Mouse (Mus musculus) cerebellum, adult 2 months (tissue): ENCODE measurements around the gene Decr2. TPM values are rescaled to one million over a fixed set of nuclear protein-coding genes. Genes with fewer than 3 reads are reported as not detected.
"Not testable (repeated sequence)": the region's sequence is repeated elsewhere in the genome, so short reads cannot be mapped to it uniquely, and the experiment has no call there.

Experiments
- DNase-seq, 2 experiments: peaks; one replicate each; pipeline ENCODE4 v3.0.0; 2021
- H3K27ac ChIP-seq: fragments of 200-500 bp; 2 replicates; pipeline ENCODE4 v1.5.1; 2012; ENCODE audit warnings: low read length, control low read depth, inconsistent platforms; ENCODE audit not compliant: insufficient read depth
- H3K27me3 ChIP-seq: fragments of 200-500 bp; 2 replicates; pipeline ENCODE4 v1.6.1; 2012; ENCODE audit warnings: inconsistent platforms, mild to moderate bottlenecking, low read length, moderate library complexity; ENCODE audit not compliant: control insufficient read depth, insufficient read depth
- H3K4me1 ChIP-seq: fragments of 200-500 bp; 2 replicates; pipeline ENCODE4 v1.6.1; 2011; ENCODE audit warnings: low read length; ENCODE audit not compliant: control insufficient read depth, insufficient read depth
- H3K4me3 ChIP-seq: fragments of 200-500 bp; replicated peaks from 2 replicates; pipeline ENCODE3; 2011; ENCODE audit warnings: mild to moderate bottlenecking, low read depth, low read length, control low read depth; ENCODE audit not compliant: insufficient read depth
- CTCF ChIP-seq: fragments of 200-500 bp; IDR thresholded peaks from 2 replicates; pipeline ENCODE4 v1.5.1; 2011; ENCODE audit warnings: low read depth, mild to moderate bottlenecking, control low read depth, low read length, moderate library complexity, borderline replicate concordance; ENCODE audit not compliant: insufficient read depth
- POLR2A ChIP-seq: fragments of 200-500 bp; IDR thresholded peaks from 2 replicates; pipeline ENCODE4 v1.6.1; 2011; ENCODE audit warnings: low read length, control low read depth, borderline replicate concordance; ENCODE audit not compliant: insufficient read depth
- WGBS: fragments of 180-500 bp; shearing (Covaris S2); methylation state at CpG from one replicate; pipeline ENCODE4 v1.1.7; 2018; 5-methylcytosine and 5-hydroxymethylcytosine counted together
- polyA plus RNA-seq: library from polyadenylated mRNA; depleted of rRNA; stranded (reverse); fragments of >200 nt; gene quantifications from 2 replicates; pipeline ENCODE4 v1.2.3, GENCODE M21; 2012

Gene Decr2
- polyA plus RNA-seq, 1 experiment, result 39.5 TPM

DNA sequence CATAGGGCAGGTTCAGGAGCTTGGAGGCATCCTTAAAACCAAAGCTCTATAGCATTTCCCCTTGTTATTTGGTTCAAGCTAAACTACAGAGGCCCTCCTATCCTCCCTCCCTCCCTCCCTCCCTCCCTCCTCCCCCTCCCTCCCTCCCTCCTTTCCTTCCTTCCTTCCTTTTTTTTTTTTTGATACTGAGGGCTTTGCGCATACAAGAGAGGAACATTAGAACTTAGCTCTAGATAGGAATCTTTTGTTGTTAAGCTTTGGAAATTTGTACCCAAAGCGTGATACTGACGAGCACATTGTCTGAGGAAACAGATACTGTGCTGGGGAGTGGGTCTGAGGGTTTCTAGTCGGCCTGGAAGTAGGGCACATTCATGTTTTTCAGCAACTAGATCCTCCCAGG is 15.5 kb upstream of the Decr2 start:
- TF ChIP-seq POLR2A (no peak), CTCF (no peak)
- Histone ChIP-seq H3K4me1 (no peaks in the 10 kb centered on the region), H3K4me3 (no peak overlapping the region), H3K27ac (no peak overlapping the region), H3K27me3 (no peaks in the 10 kb centered on the region)
- 75% methylated on average over 4 of the region's 4 CpGs for WGBS
- no peak for DNase-seq

DNA sequence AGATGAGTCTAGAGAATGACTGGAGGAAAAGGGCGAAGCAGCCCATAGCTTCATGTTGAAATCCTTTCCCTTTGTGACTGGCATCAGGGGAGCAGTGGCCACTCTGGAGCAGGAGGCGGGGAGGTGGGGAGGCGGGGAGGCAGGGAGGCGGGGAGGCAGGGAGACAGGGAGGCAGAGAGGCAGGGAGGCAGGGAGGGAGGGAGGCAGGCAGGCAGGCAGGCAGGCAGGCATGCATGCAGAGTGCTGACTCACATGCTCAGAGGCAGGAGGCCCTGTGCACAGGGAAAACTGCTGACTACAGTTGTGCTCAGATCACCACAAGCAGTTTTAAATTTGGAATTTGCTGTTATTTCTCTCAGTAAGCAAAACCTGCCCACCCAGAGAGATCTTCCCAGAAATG is 11.3 kb upstream of the Decr2 start:
- Histone ChIP-seq H3K4me3 (no peak overlapping the region), H3K4me1 (no peaks in the 10 kb centered on the region), H3K27me3 (no peaks in the 10 kb centered on the region), H3K27ac (no peak overlapping the region)
- WGBS, result 72% methylated on average over 4 of the region's 4 CpGs
- no peak for DNase-seq
- TF ChIP-seq CTCF (no peak), POLR2A (no peak)

DNA sequence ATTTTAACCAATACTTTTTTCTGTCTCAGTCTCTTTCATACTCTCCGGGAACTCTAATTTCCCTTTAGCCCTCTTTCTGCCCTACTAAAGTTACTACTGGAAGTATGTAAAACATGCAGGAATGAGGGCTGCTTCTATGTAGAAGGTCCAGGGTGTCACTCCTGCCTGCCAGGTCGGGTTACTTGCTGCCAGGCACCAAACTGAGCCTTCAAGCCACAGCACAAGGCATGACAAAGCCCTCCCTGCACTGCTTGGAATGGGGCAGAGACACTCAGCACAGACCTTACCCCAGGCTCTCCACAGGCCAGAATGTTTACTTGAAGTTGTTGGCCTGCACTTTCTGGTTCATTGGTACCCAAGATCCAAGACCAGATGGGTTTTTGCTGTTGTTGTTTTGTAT is 10.0 kb upstream of the Decr2 start:
- TF ChIP-seq CTCF, result no peak
- no peak for TF ChIP-seq POLR2A
- no peak overlapping the region for H3K4me3 ChIP-seq
- H3K27ac ChIP-seq, result no peak overlapping the region
- no peaks in the 10 kb centered on the region for H3K4me1 ChIP-seq
- 51% methylated on average over 2 of the region's 2 CpGs for WGBS
- DNase-seq, result no peak
- H3K27me3 ChIP-seq, result no peaks in the 10 kb centered on the region

DNA sequence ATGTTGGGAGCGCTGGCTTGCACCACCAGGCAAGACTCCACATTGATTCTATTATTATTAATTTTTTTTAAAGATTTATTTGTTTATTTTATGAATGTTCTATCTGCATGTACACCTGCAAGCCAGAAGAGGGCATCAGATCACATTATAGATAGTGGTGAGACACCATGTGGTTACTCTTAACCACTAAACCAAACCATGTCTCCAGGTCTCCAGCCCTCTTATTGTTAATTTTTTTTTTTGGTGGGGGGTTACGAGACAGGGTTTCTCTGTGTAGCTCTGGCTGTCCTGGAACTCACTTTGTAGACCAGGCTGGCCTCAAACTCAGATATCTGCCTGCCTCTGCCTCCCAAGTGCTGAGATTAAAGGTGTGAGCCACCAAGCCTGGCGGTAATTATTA is 9.2 kb upstream of the Decr2 start:
- H3K4me1 ChIP-seq, H3K27me3 ChIP-seq, H3K27ac ChIP-seq, H3K4me3 ChIP-seq: not testable (repeated sequence)
- DNase-seq, result peak in 1 of 2 experiments; percentile 58
- WGBS, result 61% methylated on average over 3 of the region's 3 CpGs

DNA sequence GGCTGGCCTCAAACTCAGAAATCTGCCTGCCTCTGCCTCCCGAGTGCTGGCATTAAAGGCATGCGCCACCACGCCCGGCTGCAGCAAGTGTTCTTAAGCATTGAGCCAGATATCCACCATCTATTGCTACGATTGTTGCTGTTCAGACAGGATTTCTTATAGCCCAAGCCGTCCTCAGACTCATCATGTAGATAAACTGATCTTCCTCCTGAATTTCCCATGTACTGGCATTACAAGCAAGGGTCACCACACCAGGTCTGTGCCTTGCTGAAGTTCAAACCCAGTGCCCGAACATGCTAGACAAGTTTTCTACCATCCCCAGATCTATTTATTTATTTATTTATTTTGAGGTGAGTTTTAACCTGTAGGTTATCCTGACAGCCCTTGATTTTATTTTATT is 8.3 kb upstream of the Decr2 start:
- H3K27me3 ChIP-seq, result no peaks in the 10 kb centered on the region
- no peak overlapping the region for H3K27ac ChIP-seq

DNA sequence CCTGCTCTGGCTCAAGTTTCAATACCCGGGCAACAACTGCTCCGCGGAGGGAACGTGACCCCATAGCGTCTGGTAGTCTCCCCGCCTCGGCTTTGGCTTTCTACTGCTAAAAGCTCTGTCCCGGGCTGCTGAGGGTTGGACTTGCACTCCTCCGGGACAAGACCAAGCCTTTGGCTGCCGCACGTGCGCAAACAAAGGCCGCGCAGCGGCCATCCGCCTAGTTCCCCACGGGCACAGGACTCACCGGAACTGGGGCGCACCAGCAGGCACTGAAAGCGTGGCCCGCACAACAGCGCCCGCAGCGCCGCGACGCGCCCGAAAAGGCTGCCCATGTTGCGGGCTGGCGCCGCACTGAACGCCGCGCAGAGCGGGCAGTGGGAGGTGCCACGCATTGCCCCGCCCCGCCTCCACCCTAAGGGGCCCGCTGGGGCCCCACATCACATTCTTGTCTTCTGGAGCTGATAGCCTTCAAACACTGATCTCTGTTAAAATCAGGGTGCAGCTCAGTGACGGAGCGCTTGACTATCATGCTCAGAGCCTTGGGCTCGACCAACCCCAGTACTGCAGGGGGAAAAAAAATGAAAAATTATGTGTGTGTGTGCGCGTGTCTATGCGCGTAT is 5.1 kb upstream of the Decr2 start, which contains the start of gene Nme4:
Gene Nme4 (minus strand): TSS at position 482 of the 620 bp plus-strand sequence.
- no peak within 1 kb of the TSS for H3K27ac ChIP-seq
- TF ChIP-seq CTCF (no peak), POLR2A (peak; percentile 69; the same call in 1 of the 2 replicates)
- peak within 1 kb of the TSS; percentile 68 for H3K4me3 ChIP-seq
- no peaks in the 10 kb centered on the region for H3K4me1 ChIP-seq
- DNase-seq, result peak; percentile 74 to 79
- 1% methylated on average over 47 of the region's 47 CpGs for WGBS
- H3K27me3 ChIP-seq, result no peaks in the 10 kb centered on the region

More for the DNA sequence above, 8.3 kb upstream of the Decr2 start:
- Histone ChIP-seq H3K4me1 (no peaks in the 10 kb centered on the region), H3K4me3 (no peak overlapping the region)
- DNase-seq, result no peak
- TF ChIP-seq POLR2A, result no peak
- no peak for TF ChIP-seq CTCF
- 93% methylated on average over 7 of the region's 7 CpGs for WGBS

DNA sequence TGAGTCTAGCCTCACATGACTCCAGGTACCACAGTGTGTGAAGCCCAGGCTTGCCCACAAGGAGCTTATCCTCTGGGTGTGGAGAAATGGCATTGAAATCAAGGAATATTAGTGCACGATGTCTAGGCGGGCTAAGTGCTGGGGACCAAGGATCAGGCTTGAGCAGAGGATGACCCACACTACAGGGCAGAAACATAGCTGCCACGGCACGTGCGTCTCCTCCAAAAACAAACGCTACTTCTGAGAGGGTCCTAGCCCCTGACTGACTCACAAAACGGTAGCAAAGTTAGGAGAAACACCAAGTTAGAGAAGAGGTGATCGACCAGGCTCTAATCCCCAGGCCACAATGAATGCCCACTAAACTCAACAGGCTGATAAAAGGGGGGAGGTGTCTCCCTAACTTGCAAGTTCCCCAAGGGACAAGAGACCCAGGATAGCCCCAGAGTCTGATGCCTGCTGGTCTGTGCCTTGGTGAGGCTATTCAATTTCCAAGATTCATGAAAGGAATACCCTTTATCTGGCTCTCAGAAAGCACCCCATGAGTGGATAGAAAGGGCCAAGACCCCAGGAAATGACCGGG is 4.5 kb upstream of the Decr2 start:
- Histone ChIP-seq H3K27ac (no peak overlapping the region), H3K4me3 (peak overlapping the region; percentile 68), H3K27me3 (no peaks in the 10 kb centered on the region), H3K4me1 (no peaks in the 10 kb centered on the region)
- no peak for DNase-seq
- 53% methylated on average over 9 of the region's 9 CpGs for WGBS
- TF ChIP-seq CTCF, result no peak
- TF ChIP-seq POLR2A, result no peak

DNA sequence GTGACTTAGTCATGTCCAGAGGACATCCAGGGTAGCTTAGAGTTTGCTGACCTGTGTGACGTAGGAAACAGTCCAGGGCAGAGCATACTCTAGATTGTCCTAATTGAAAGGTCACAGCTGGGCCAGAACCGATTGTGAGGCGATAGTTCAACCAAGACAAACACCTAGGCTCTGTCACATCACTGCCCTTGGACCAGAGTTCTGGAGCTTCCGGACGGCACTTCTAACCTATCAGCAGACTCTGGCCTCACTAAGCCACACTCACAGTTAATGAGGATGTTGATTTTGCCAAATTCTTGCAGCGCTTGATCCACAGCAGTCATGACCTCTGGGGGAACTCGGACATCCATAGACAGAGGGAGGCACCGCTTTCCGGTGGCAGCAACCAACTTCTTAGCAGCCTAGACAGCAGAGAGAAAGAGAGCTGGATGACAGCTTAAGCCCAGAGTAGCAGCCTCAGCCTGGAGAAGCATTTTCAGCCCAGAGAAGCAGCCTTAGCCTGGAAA is 3.0 kb downstream of the Decr2 start:
- no peak for TF ChIP-seq POLR2A
- no peak for TF ChIP-seq CTCF
- DNase-seq, result no peak
- 89% methylated on average over 9 of the region's 9 CpGs for WGBS
- H3K4me1 ChIP-seq, result no peaks in the 10 kb centered on the region
- no peak overlapping the region for H3K4me3 ChIP-seq
- H3K27me3 ChIP-seq, result no peaks in the 10 kb centered on the region
- H3K27ac ChIP-seq, result no peak overlapping the region
